Mouse (Mus musculus): ENCODE measurements at regions not wholly inside any gene's neighbourhood (a gene's known extent, or its start where the extent isn't known, plus 50 kb on each side); places are given as distances from the start of the nearest gene placed in this dataset.

DNA sequence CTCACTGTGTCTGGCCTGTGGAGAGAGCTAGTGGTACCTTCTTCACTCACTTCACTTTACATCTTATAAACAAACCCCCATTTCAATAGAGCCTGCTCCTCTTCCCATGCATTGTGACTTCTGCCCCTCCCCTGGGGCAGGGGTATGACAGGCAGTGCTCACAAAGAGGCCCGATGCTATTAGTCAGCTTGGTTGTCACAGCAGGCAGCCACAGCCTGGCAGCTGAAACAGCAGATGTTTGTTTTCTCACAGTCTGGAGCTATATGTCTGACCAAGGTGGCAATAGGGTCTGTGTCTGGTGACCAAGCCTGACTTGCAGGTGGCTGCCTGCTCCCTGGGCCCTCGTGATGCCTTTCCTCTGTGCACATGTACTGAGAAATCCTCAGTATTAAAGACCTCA is 472.8 kb downstream of the Bnc2 start:
- TF ChIP-seq ZC3H11A (IDR thresholded peaks at IDR 0.05; ENCODE audit: low read depth, low read length) (no peak), GATA1 (IDR thresholded peaks at IDR 0.05; ENCODE audit: low read depth, low read length) (no peak), MYB (IDR thresholded peaks at IDR 0.05; ENCODE audit: low read depth, low read length) (no peak), MXI1 (IDR thresholded peaks at IDR 0.05; ENCODE audit: low read depth, low read length) (no peak), SIN3A (IDR thresholded peaks at IDR 0.05; ENCODE audit: low read length) (no peak), EP300 (IDR thresholded peaks at IDR 0.05; ENCODE audit: low read depth in 1 of 2, low read length in 2 of 2) (no peak)
- Histone ChIP-seq H3K9ac (ENCODE audit: control insufficient read depth, low read depth, low read length, poor library complexity, severe bottlenecking) (no peak overlapping the region), H3K4me3 (ENCODE audit: control insufficient read depth in 1 of 2, insufficient read depth in 1 of 2, low read depth in 2 of 2, low read length in 2 of 2) (no peak overlapping the region), H3K27me3 (ENCODE audit: control insufficient read depth in 1 of 2, insufficient read depth in 2 of 2, low read length in 2 of 2) (no peaks in the 10 kb centered on the region), H3K79me2 (ENCODE audit: control insufficient read depth, insufficient read depth, low read length, poor library complexity) (no peaks in the 10 kb centered on the region), H3K9me3 (replicated peaks; ENCODE audit: insufficient read depth, low read length) (no peaks in the 10 kb centered on the region), H3K27ac (ENCODE audit: control insufficient read depth, low read depth, low read length) (no peak overlapping the region), H3K4me1 (ENCODE audit: control insufficient read depth in 1 of 2, insufficient read depth in 2 of 2, low read length in 2 of 2) (no peaks in the 10 kb centered on the region), H3K36me3 (ENCODE audit: control insufficient read depth in 1 of 2, insufficient read depth in 2 of 2, low read length in 2 of 2) (no peaks in the 10 kb centered on the region)
- DNase-seq (ENCODE audit: low read depth, low spot score) = no peak

DNA sequence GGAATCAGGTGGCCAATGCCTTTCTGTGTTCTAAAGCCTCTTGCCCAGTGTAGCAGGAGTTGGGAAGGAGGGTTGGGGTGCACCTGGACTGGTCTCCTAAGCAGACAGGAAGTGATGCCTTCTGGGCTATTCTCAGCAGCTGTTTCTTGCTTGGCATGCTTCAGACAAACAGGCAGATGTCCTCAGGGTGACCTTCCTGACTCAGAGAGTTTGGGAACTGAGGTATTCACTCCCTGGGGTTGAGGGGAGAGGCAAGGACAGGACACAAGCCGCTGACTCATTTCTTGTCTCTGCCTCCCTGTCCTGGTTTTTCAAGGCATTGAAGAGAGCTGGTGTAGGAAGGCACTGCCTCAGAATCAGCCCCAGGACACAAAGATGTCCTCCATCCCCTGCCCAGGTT is 471.4 kb downstream of the Bnc2 start:
- no peak overlapping the region for H3K27ac ChIP-seq (ENCODE audit: control insufficient read depth, low read depth, low read length)
- H3K9ac ChIP-seq (ENCODE audit: control insufficient read depth, low read depth, low read length, poor library complexity, severe bottlenecking) = no peak overlapping the region
- DNase-seq (ENCODE audit: low read depth, low spot score) = no peak
- H3K4me3 ChIP-seq (ENCODE audit: control insufficient read depth in 1 of 2, insufficient read depth in 1 of 2, low read depth in 2 of 2, low read length in 2 of 2) = no peak overlapping the region
- no peaks in the 10 kb centered on the region for H3K79me2 ChIP-seq (ENCODE audit: control insufficient read depth, insufficient read depth, low read length, poor library complexity)
- no peaks in the 10 kb centered on the region for H3K36me3 ChIP-seq (ENCODE audit: control insufficient read depth in 1 of 2, insufficient read depth in 2 of 2, low read length in 2 of 2)
- H3K4me1 ChIP-seq (ENCODE audit: control insufficient read depth in 1 of 2, insufficient read depth in 2 of 2, low read length in 2 of 2) = no peaks in the 10 kb centered on the region
- H3K9me3 ChIP-seq (replicated peaks; ENCODE audit: insufficient read depth, low read length) = no peaks in the 10 kb centered on the region
- TF ChIP-seq MXI1 (IDR thresholded peaks at IDR 0.05; ENCODE audit: low read depth, low read length) = no peak
- no peak for TF ChIP-seq NELFE (IDR thresholded peaks at IDR 0.05; ENCODE audit: low read depth, low read length)
- TF ChIP-seq SMC3 (IDR thresholded peaks at IDR 0.05; ENCODE audit: low read depth, low read length) = no peak
- no peak for TF ChIP-seq POLR2AphosphoS5 (IDR thresholded peaks at IDR 0.05; ENCODE audit: borderline replicate concordance, low read depth, low read length)
- no peak for TF ChIP-seq MAX (IDR thresholded peaks at IDR 0.05; ENCODE audit: low read length)
- no peak for TF ChIP-seq ZC3H11A (IDR thresholded peaks at IDR 0.05; ENCODE audit: low read depth, low read length)
- no peak for TF ChIP-seq ETS1 (IDR thresholded peaks at IDR 0.05; ENCODE audit: low read depth, low read length)
- TF ChIP-seq USF2 (IDR thresholded peaks at IDR 0.05; ENCODE audit: borderline replicate concordance in 1 of 2, insufficient read depth in 1 of 2, low read depth in 1 of 2, low read length in 2 of 2) = no peak
- no peak for TF ChIP-seq GABPA (IDR thresholded peaks at IDR 0.05; ENCODE audit: low read depth, low read length)
- no peak for TF ChIP-seq EP300 (IDR thresholded peaks at IDR 0.05; ENCODE audit: low read depth in 1 of 2, low read length in 2 of 2)
- no peak for TF ChIP-seq RAD21 (IDR thresholded peaks at IDR 0.05; ENCODE audit: low read depth, low read length)
- TF ChIP-seq MAZ (IDR thresholded peaks at IDR 0.05; ENCODE audit: low read depth, low read length) = no peak
- no peak for TF ChIP-seq CHD2 (IDR thresholded peaks at IDR 0.05; ENCODE audit: low read length)
- TF ChIP-seq TCF12 (IDR thresholded peaks at IDR 0.05; ENCODE audit: low read depth, low read length) = no peak
- H3K27me3 ChIP-seq (ENCODE audit: control insufficient read depth in 1 of 2, insufficient read depth in 2 of 2, low read length in 2 of 2) = no peaks in the 10 kb centered on the region

Measured in MEL (cell line).